Mouse (Mus musculus) testis, adult 2 months (tissue): ENCODE measurements at regions not wholly inside any gene's neighbourhood (a gene's known extent, or its start where the extent isn't known, plus 50 kb on each side); places are given as distances from the start of the nearest gene placed in this dataset.

Experiments used
- CTCF ChIP-seq: fragments of 200-500 bp; IDR thresholded peaks from 2 replicates; pipeline ENCODE4 v1.5.1; 2012; ENCODE audit warnings: low read depth, mild to moderate bottlenecking, inconsistent platforms, low read length, moderate library complexity; ENCODE audit not compliant: control insufficient read depth, insufficient read depth, insufficient replicate concordance
- POLR2A ChIP-seq: fragments of 200-500 bp; IDR thresholded peaks from 2 replicates; pipeline ENCODE4 v1.6.1; 2012; ENCODE audit warnings: low read depth, mild to moderate bottlenecking, inconsistent platforms, low read length, moderate library complexity; ENCODE audit not compliant: control insufficient read depth

DNA sequence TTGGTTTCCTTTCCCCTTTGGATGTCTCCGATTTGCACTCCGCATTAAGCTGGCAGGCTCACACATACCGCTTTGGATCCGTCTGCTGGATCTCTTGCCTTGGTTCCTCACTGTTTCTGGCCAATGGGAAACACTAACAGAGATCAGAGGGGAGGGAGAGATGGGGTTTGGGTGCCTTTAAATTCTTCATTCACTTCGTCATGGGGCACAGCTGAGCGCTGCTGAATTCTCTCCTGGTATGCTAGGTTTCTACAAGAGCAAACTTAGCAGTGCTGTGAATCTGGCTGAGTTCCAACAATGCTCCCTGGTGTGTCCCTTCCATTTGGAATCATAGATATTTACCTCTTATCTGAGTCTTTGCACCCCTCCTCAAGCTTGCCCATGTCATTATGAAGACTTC lies 121.6 kb upstream of the Mphosph6 start:
- no peak for TF ChIP-seq CTCF
- TF ChIP-seq POLR2A: no peak
